Mouse (Mus musculus) left cerebral cortex, postnatal 36 days (tissue): Measurements from ENCODE around the gene Hgf. TPM values are rescaled to one million over a fixed set of nuclear protein-coding genes. Genes with fewer than 3 reads are reported as not detected.

Source experiments
- total RNA-seq, 2 experiments: library from RNA; stranded (reverse); gene quantifications; 2 replicates each; pipeline ENCODE4 v1.2.3; 2021

Gene Hgf
- total RNA-seq, 2 experiments from 2014 or later = 8.1 TPM

Other genes with a start within 250 kb of the Hgf start
- gene Gm28710, start 238.3 kb downstream of the Hgf start, total RNA-seq = not detected